Mouse (Mus musculus) layer of hippocampus, adult 6 months (tissue): ENCODE measurements around the gene Olfr1378. TPM values are rescaled to one million over a fixed set of nuclear protein-coding genes. Genes with fewer than 3 reads are reported as not detected.

Experiments used
- long read RNA-seq, 2 experiments: library from polyadenylated mRNA; unstranded; transcript quantifications; one replicate each; pipeline ENCODE4 v2.0.0; 2019 to 2020
- polyA plus RNA-seq: library from polyadenylated mRNA; unstranded; fragments of <200 nt; fragmentation: Nextera tagmentation; gene quantifications from 2 replicates; pipeline ENCODE4 v1.2.3, GENCODE M21; 2021

The Olfr1378 gene
- not detected in 2 replicates for polyA plus RNA-seq
- long read RNA-seq, experiment 1: 0 reads
- long read RNA-seq, experiment 2: 0 reads

GRCm38 (mm10) chr11:50966230-50966629 is at the start of gene Olfr1378:
Olfr1378 (plus strand) TSS chr11:50966530.

GRCm38 (mm10) chr11:50931451-50931866 is 34.9 kb upstream of the Olfr1378 start, which contains the start of gene Zfp354b:
Zfp354b (minus strand) TSS chr11:50931633.

GRCm38 (mm10) chr11:50943506-50943905 is 22.8 kb upstream of the Olfr1378 start, which contains the start of gene 4933414I15Rik:
4933414I15Rik (minus strand) TSS chr11:50943765.

GRCm38 (mm10) chr11:50953665-50954064 is 12.7 kb upstream of the Olfr1378 start, which contains the start of gene Prop1:
Prop1 (minus strand) TSS chr11:50953765.

GRCm38 (mm10) chr11:50981667-50982066 is 15.3 kb downstream of the Olfr1378 start, which contains the start of gene Olfr1377:
Olfr1377 (plus strand) TSS chr11:50981967.

GRCm38 (mm10) chr11:51003296-51003695 is 37.0 kb downstream of the Olfr1378 start, which contains the start of gene Olfr51:
Olfr51 (plus strand) TSS chr11:51003596.

GRCm38 (mm10) chr11:51013936-51014335 is 47.6 kb downstream of the Olfr1378 start, which contains the start of gene Olfr54:
Olfr54 (plus strand) TSS chr11:51014236.

Other genes with a start within 250 kb of the Olfr1378 start
- gene Zfp354c, start 138.8 kb upstream of the Olfr1378 start, polyA plus RNA-seq: 7.4 and 8.1 TPM in 2 replicates
- 1.4 and 1.6 TPM in 2 replicates for gene Zfp879, start 125.0 kb upstream of the Olfr1378 start, polyA plus RNA-seq
- not detected in 2 replicates for gene Grm6, start 115.8 kb upstream of the Olfr1378 start, polyA plus RNA-seq
- 3.1 and 3.2 TPM in 2 replicates for gene Zfp454, start 78.9 kb upstream of the Olfr1378 start, polyA plus RNA-seq
- 12.7 and 13.8 TPM in 2 replicates for gene Zfp2, start 50.4 kb upstream of the Olfr1378 start, polyA plus RNA-seq
- gene Zfp354b, start 34.9 kb upstream of the Olfr1378 start, polyA plus RNA-seq: 2.5 and 3.0 TPM in 2 replicates
- not detected in 2 replicates for gene 4933414I15Rik, start 22.8 kb upstream of the Olfr1378 start, polyA plus RNA-seq
- not detected in 2 replicates for gene Prop1, start 12.8 kb upstream of the Olfr1378 start, polyA plus RNA-seq
- gene Olfr1377, start 15.4 kb downstream of the Olfr1378 start, polyA plus RNA-seq: not detected in 2 replicates
- not detected in 2 replicates for gene Olfr51, start 37.1 kb downstream of the Olfr1378 start, polyA plus RNA-seq
- gene Olfr54, start 47.7 kb downstream of the Olfr1378 start, polyA plus RNA-seq: not detected in 2 replicates
- not detected in 2 replicates for gene Olfr1375, start 81.6 kb downstream of the Olfr1378 start, polyA plus RNA-seq
- 3.4 and 5.8 TPM in 2 replicates for gene Zfp354a, start 92.7 kb downstream of the Olfr1378 start, polyA plus RNA-seq